Mouse (Mus musculus) lung, postnatal 10 days (tissue): ENCODE measurements around the gene Vmn1r30.

Experiments
- DNase-seq: peaks from one replicate; pipeline ENCODE4 v3.0.0; 2021

Vmn1r30 gene

GRCm38 (mm10) chr6:58443285-58443684 lies at the start of gene Vmn1r30:
Vmn1r30 (minus strand) TSS chr6:58443385.
- no peak for DNase-seq

DNA sequence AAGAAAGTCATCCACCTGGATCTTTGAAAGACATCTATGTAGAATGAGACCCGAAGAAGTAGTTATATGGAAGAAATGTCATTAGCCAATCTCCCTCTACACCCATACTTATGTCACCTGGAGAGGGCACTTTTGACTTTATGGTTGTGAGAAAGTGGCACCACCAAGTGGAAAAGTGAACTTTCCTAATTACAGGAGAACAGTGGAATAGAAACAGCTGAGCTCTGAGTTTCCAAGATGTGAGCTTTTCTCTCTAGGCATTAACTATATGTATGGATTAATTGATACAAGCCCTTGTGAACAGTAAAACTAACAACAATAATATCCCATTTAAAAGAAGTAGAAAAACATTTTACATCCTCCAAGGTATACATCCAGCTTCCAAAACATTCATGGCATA lies 32.0 kb upstream of the Vmn1r30 start, which contains the start of gene Vmn1r31:
Vmn1r31 (minus strand) TSS at position 101 of the 400 bp plus-strand sequence.
- DNase-seq: no peak
